Mouse (Mus musculus): ENCODE data around the gene Trappc13. TPM values are rescaled to one million over a fixed set of nuclear protein-coding genes. Genes with fewer than 3 reads are reported as not detected.

Gene Trappc13
- polyA plus RNA-seq, 1 experiment from 2014 or later: 66.3 TPM

- no peak overlapping the region for H3K27ac ChIP-seq
- no peak overlapping the region for H3K4me3 ChIP-seq
- no peaks in the 10 kb centered on the region for H3K27me3 ChIP-seq
- no peak overlapping the region for H3K9ac ChIP-seq
- peaks cover 50% of the 10 kb centered on the region for H3K36me3 ChIP-seq
- H3K4me2 ChIP-seq: no peak overlapping the region
- ATAC-seq (ENCODE audit: low FRiP score): no peak
- H3K9me3 ChIP-seq: no peaks in the 10 kb centered on the region
- 94% methylated on average over 5 of the region's 5 CpGs for WGBS
- H3K4me1 ChIP-seq (replicated peaks): no peaks in the 10 kb centered on the region
These were observed 24.1 kb downstream of the Trappc13 start for GRCm38 (mm10) chr13:104154180-104154579.

GRCm38 (mm10) chr13:104145646-104146045 lies 32.6 kb downstream of the Trappc13 start:
- Histone ChIP-seq H3K4me2 (no peak overlapping the region), H3K27ac (no peak overlapping the region), H3K4me1 (replicated peaks) (no peaks in the 10 kb centered on the region), H3K27me3 (no peaks in the 10 kb centered on the region), H3K9me3 (no peaks in the 10 kb centered on the region), H3K4me3 (no peak overlapping the region), H3K9ac (no peak overlapping the region), H3K36me3 (peaks cover 81% of the 10 kb centered on the region)
- WGBS: 91% methylated on average over 3 of the region's 3 CpGs
- no peak for ATAC-seq (ENCODE audit: low FRiP score)

- no peak overlapping the region for H3K27ac ChIP-seq
- no peak overlapping the region for H3K4me3 ChIP-seq
- no peaks in the 10 kb centered on the region for H3K9me3 ChIP-seq
- WGBS: 72% methylated on average over 9 of the region's 9 CpGs
- H3K27me3 ChIP-seq: no peaks in the 10 kb centered on the region
- no peaks in the 10 kb centered on the region for H3K4me1 ChIP-seq (replicated peaks)
- no peak for ATAC-seq (ENCODE audit: low FRiP score)
- H3K4me2 ChIP-seq: no peak overlapping the region
- H3K9ac ChIP-seq: no peak overlapping the region
- H3K36me3 ChIP-seq: peaks cover 88% of the 10 kb centered on the region
These were observed 33.4 kb downstream of the Trappc13 start for GRCm38 (mm10) chr13:104144871-104145270.

DNA sequence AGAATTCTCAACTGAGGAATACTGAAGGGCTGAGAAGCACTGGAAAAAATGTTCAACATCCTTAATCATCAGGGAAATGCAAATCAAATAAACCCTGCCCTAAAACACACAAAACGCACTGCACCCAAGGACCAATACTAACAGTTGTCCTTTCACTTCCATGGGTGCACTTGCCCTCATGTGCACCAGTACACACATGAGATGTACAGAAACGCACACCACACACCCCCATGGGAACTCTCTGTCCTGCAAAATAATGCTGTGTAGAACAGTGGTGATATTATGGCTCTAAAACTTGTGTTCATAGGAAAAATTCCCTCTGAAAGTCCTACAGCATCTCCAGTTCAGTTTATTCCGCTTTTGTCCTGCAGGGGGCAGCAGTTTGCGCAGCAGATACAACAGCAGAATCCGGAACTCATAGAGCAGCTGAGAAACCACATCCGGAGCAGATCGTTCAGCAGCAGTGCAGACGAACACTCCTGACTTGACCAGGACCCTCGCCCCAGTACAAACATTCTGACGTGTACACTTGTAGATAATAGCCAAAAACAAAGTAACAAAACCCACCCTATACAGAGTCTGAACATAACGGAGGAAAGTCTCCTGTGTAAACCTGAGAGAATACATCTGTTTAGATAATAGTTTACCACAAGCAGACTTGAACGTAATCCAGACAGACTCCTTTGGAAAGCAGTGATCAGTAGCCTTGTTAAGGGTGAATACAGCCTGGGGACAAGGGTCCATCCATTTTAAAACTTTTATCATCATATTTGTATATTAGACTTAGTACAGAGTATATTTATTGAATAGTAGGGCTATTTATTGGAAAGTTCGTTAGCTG lies 38.7 kb downstream of the Trappc13 start:
- Histone ChIP-seq H3K9me3 (no peaks in the 10 kb centered on the region), H3K4me2 (no peak overlapping the region), H3K36me3 (peaks cover 75% of the 10 kb centered on the region), H3K4me3 (no peak overlapping the region), H3K27me3 (no peaks in the 10 kb centered on the region), H3K4me1 (replicated peaks) (no peaks in the 10 kb centered on the region), H3K27ac (no peak overlapping the region), H3K9ac (no peak overlapping the region)
- ATAC-seq (ENCODE audit: low FRiP score): no peak
- 45% methylated on average over 13 of the region's 13 CpGs for WGBS

GRCm38 (mm10) chr13:104134510-104135085 lies 43.7 kb downstream of the Trappc13 start:
- H3K36me3 ChIP-seq: peaks cover 75% of the 10 kb centered on the region
- no peak overlapping the region for H3K9ac ChIP-seq
- H3K4me1 ChIP-seq (replicated peaks): no peaks in the 10 kb centered on the region
- no peaks in the 10 kb centered on the region for H3K9me3 ChIP-seq
- ATAC-seq (ENCODE audit: low FRiP score): no peak
- WGBS: 55% methylated on average over 4 of the region's 4 CpGs
- no peaks in the 10 kb centered on the region for H3K27me3 ChIP-seq
- no peak overlapping the region for H3K27ac ChIP-seq
- no peak overlapping the region for H3K4me2 ChIP-seq
- H3K4me3 ChIP-seq: no peak overlapping the region

DNA sequence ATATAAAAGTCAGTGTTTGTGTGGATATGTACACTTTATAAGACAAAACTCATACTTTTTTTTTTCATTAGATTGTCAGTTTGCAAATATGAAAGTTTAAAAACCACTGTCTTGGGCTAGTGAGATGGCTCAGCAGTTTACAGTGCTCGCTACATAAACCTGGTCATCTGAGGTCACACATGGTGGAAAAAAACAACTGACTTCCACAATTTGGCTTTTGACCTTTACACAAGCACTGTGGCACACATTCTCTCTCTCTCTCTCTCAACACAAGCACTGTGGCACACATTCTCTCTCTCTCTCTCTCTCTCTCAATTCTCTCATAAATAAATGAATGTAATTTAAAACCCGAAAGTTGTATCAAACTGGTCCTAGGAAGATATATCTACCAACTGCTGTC lies 45.7 kb downstream of the Trappc13 start:
- H3K27me3 ChIP-seq: no peaks in the 10 kb centered on the region
- no peak overlapping the region for H3K4me2 ChIP-seq
- ATAC-seq (ENCODE audit: low FRiP score): no peak
- H3K36me3 ChIP-seq: peaks cover 75% of the 10 kb centered on the region
- H3K4me1 ChIP-seq (replicated peaks): no peaks in the 10 kb centered on the region
- no peak overlapping the region for H3K9ac ChIP-seq
- WGBS: 95% methylated on average over 2 of the region's 2 CpGs
- no peak overlapping the region for H3K4me3 ChIP-seq
- no peaks in the 10 kb centered on the region for H3K9me3 ChIP-seq
- H3K27ac ChIP-seq: no peak overlapping the region

DNA sequence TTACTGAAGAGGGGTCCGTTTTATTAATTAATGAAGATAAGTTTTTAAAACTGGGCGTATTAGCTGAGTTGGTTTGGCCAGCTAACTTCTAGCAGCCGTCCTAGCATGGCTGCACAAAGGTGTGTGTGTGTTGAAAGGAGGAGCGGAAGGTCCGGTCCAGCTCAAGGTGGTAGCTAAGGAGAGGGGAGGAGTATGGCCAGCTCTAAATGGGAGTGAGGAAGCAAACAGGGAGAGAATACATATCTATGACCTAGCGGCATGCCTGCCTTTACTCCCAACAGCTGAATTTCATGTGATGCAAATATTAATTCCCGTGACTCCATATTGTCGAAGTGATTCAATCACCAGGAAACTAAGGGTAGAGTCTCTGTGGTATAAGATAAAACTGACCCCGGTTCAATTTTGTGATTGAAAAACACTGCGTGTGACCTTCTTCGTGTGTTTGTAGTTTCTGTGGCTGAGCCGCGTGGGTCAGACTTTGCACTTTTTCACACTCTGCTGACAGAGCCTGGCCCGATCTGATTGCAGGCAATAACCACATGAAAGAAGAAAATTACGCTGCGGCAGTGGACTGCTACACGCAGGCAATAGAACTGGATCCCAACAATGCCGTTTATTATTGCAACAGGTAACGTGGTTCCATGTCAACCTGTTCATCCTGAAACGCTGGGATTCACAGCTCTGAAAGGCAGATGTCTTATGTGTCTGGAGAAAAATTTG lies 54.4 kb downstream of the Trappc13 start:
- ATAC-seq (ENCODE audit: low FRiP score): no peak
- Histone ChIP-seq H3K27me3 (no peaks in the 10 kb centered on the region), H3K4me3 (no peak overlapping the region), H3K9me3 (no peaks in the 10 kb centered on the region), H3K27ac (no peak overlapping the region), H3K36me3 (peaks cover 61% of the 10 kb centered on the region), H3K9ac (no peak overlapping the region), H3K4me2 (no peak overlapping the region), H3K4me1 (replicated peaks) (no peaks in the 10 kb centered on the region)
- 95% methylated on average over 20 of the region's 20 CpGs for WGBS

DNA sequence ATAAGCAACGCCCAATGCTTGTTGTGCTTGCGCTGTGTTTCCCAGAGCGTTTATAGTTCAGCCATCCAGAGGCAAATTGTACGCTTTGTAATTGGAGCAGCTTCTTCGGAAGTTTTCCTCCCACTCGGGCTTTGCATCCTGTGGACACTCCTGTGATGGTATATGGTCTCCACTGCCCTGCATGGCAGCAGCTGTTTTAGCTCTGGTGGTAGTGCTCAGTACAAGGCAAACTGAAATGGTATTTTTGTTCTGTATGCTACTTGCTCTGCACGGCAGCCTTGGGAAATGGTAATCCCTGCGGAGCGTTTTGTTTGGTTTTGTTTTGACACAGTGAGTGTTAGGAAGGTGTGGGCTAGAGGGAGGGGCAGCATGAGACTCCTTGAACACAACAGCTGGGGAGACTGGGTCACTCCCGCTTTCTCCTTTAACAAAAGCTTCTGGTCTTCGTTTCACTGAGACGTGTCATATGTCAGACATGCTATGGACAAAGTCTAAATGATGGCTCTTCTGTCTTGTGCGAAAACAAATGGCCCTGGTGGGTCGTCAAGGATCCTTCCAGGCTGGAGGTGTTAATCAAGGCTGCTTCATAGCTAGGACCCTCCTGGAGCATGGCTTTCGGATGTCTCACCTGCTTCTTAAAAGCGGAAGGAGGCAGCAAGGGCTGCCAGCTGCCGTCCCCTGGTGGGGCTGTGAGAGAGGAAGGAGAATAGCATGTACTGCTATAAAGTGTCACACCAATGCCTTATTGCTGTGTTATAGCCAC lies 56.0 kb downstream of the Trappc13 start:
- ATAC-seq (ENCODE audit: low FRiP score): no peak
- H3K4me2 ChIP-seq: no peak overlapping the region
- H3K4me1 ChIP-seq (replicated peaks): no peaks in the 10 kb centered on the region
- no peak overlapping the region for H3K4me3 ChIP-seq
- H3K9ac ChIP-seq: no peak overlapping the region
- no peaks in the 10 kb centered on the region for H3K27me3 ChIP-seq
- 68% methylated on average over 17 of the region's 17 CpGs for WGBS
- no peaks in the 10 kb centered on the region for H3K9me3 ChIP-seq
- H3K27ac ChIP-seq: no peak overlapping the region
- H3K36me3 ChIP-seq: peaks cover 65% of the 10 kb centered on the region

- peaks cover 50% of the 10 kb centered on the region for H3K36me3 ChIP-seq
- no peak for ATAC-seq (ENCODE audit: low FRiP score)
These were observed 63.4 kb downstream of the Trappc13 start for GRCm38 (mm10) chr13:104114827-104115226.

GRCm38 (mm10) chr13:104113782-104114181 lies 64.5 kb downstream of the Trappc13 start:
- peaks cover 24% of the 10 kb centered on the region for H3K4me1 ChIP-seq (replicated peaks)
- H3K9me3 ChIP-seq: no peaks in the 10 kb centered on the region
- H3K36me3 ChIP-seq: peaks cover 39% of the 10 kb centered on the region
- WGBS: 93% methylated on average over 4 of the region's 4 CpGs
- no peak overlapping the region for H3K27ac ChIP-seq
- H3K27me3 ChIP-seq: no peaks in the 10 kb centered on the region
- H3K9ac ChIP-seq: no peak overlapping the region
- H3K4me3 ChIP-seq: no peak overlapping the region
- ATAC-seq (ENCODE audit: low FRiP score): no peak
- no peak overlapping the region for H3K4me2 ChIP-seq

More at GRCm38 (mm10) chr13:104114827-104115226, 63.4 kb downstream of the Trappc13 start:
- no peaks in the 10 kb centered on the region for H3K9me3 ChIP-seq
- H3K4me3 ChIP-seq: no peak overlapping the region
- no peak overlapping the region for H3K9ac ChIP-seq
- no peak overlapping the region for H3K27ac ChIP-seq
- no peaks in the 10 kb centered on the region for H3K27me3 ChIP-seq
- WGBS: 91% methylated on average over 2 of the region's 2 CpGs
- H3K4me2 ChIP-seq: no peak overlapping the region
- peaks cover 24% of the 10 kb centered on the region for H3K4me1 ChIP-seq (replicated peaks)

GRCm38 (mm10) chr13:104112266-104112900 lies 65.9 kb downstream of the Trappc13 start:
- ATAC-seq (ENCODE audit: low FRiP score): no peak
- Histone ChIP-seq H3K9ac (no peak overlapping the region), H3K27me3 (no peaks in the 10 kb centered on the region), H3K36me3 (peaks cover 32% of the 10 kb centered on the region), H3K27ac (no peak overlapping the region), H3K9me3 (no peaks in the 10 kb centered on the region), H3K4me3 (peak overlapping the region; percentile 18; the same call in 1 of the 2 replicates), H3K4me1 (replicated peaks) (peaks cover 27% of the 10 kb centered on the region), H3K4me2 (peak overlapping the region; percentile 41)
- 49% methylated on average over 12 of the region's 12 CpGs for WGBS

Measured in hindbrain, embryonic 13.5 days (tissue).